In the genomic region with DNA sequence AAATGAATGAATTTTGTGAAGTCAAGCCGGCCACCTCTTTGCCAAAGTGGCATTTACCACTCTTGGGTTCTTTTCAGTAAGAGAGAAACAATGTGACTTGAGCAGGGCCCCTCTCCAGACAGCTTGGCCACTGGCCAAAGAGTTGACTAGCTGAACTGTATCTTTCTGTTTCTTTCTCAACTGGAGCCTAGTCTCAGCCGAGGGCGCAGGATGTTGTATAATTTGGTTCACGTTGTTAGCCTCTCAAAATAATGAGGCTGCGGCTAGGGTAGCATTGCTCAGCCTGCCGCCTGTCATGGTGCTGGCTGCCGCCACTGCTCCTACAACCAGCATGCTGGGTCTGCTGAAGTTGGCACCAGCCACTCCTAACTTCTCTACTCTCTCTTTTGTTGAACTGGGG, we compare ENCODE assay signal across 8 mouse cellular contexts.
DNase-seq lines count a peak whose midpoint lies in the region; ATAC-seq lines count a peak whose summit lies in the region.

No protein-coding gene starts in this region.

- peak; percentile 28 for DNase-seq in adrenal gland, postnatal 14 days
- DNase-seq in adrenal gland, postnatal 25 days = no peak
- no peak for DNase-seq in midbrain, embryonic 11.5 days (ENCODE audit: low spot score, missing footprints)
- DNase-seq in hindbrain, embryonic 14.5 days (ENCODE audit: low spot score) = peak; percentile 75
- DNase-seq in gastrocnemius, postnatal 36 days = no peak
- DNase-seq in kidney, postnatal 25 days = no peak

- no peak overlapping the region for H3K4me2 ChIP-seq in midbrain, embryonic 12.5 days (replicated peaks)
- no peak overlapping the region for H3K4me2 ChIP-seq in midbrain, embryonic 11.5 days
- no peak overlapping the region for H3K4me2 ChIP-seq in hindbrain, embryonic 14.5 days (replicated peaks)
- no peak overlapping the region for H3K4me2 ChIP-seq in midbrain, embryonic 16.5 days (ENCODE audit: low read length)

- H3K4me1 ChIP-seq in midbrain, embryonic 12.5 days = peaks cover 40% of the 10 kb centered on the region
- H3K4me1 ChIP-seq in midbrain, embryonic 11.5 days (ENCODE audit: control insufficient read depth, insufficient read depth, low read length) = peaks cover 7% of the 10 kb centered on the region
- peaks cover 42% of the 10 kb centered on the region for H3K4me1 ChIP-seq in hindbrain, embryonic 14.5 days (replicated peaks; ENCODE audit: control insufficient read depth, insufficient read depth, low read length)
- peaks cover 28% of the 10 kb centered on the region for H3K4me1 ChIP-seq in midbrain, embryonic 16.5 days (ENCODE audit: control insufficient read depth, insufficient read depth, low read length)

- peaks cover 22% of the 10 kb centered on the region for H3K36me3 ChIP-seq in midbrain, embryonic 12.5 days
- peaks cover 14% of the 10 kb centered on the region; the same call in 1 of the 2 replicates for H3K36me3 ChIP-seq in midbrain, embryonic 11.5 days (ENCODE audit: control insufficient read depth, insufficient read depth, low read length)
- H3K36me3 ChIP-seq in hindbrain, embryonic 14.5 days (replicated peaks; ENCODE audit: control insufficient read depth, insufficient read depth) = peaks cover 23% of the 10 kb centered on the region
- H3K36me3 ChIP-seq in midbrain, embryonic 16.5 days (ENCODE audit: control insufficient read depth, insufficient read depth, low read length) = peaks cover 15% of the 10 kb centered on the region; the same call in 1 of the 2 replicates

- H3K27ac ChIP-seq in midbrain, embryonic 12.5 days (replicated peaks) = no peak overlapping the region; the same call in 1 of the 2 replicates
- H3K27ac ChIP-seq in midbrain, embryonic 11.5 days (ENCODE audit: low read depth, low read length) = no peak overlapping the region
- H3K27ac ChIP-seq in hindbrain, embryonic 14.5 days = no peak overlapping the region
- H3K27ac ChIP-seq in midbrain, embryonic 16.5 days (ENCODE audit: low read length) = no peak overlapping the region

- intact Hi-C loops in gastrocnemius, postnatal 36 days (cut with DNase I) = no loop called here

- H3K9me3 ChIP-seq in midbrain, embryonic 12.5 days = no peaks in the 10 kb centered on the region
- no peaks in the 10 kb centered on the region for H3K9me3 ChIP-seq in midbrain, embryonic 11.5 days (ENCODE audit: control insufficient read depth, low read length)
- no peaks in the 10 kb centered on the region for H3K9me3 ChIP-seq in hindbrain, embryonic 14.5 days (ENCODE audit: control insufficient read depth, low read length)
- H3K9me3 ChIP-seq in midbrain, embryonic 16.5 days (replicated peaks; ENCODE audit: control insufficient read depth, low read length, poor library complexity, severe bottlenecking) = no peaks in the 10 kb centered on the region

- H3K27me3 ChIP-seq in midbrain, embryonic 12.5 days = no peaks in the 10 kb centered on the region
- no peaks in the 10 kb centered on the region for H3K27me3 ChIP-seq in midbrain, embryonic 11.5 days (ENCODE audit: control insufficient read depth, insufficient read depth, low read length)
- no peaks in the 10 kb centered on the region for H3K27me3 ChIP-seq in hindbrain, embryonic 14.5 days (ENCODE audit: control insufficient read depth, insufficient read depth, low read length)
- no peaks in the 10 kb centered on the region for H3K27me3 ChIP-seq in midbrain, embryonic 16.5 days (ENCODE audit: control insufficient read depth, insufficient read depth, low read depth, low read length)

- H3K9ac ChIP-seq in midbrain, embryonic 12.5 days (replicated peaks) = no peak overlapping the region
- no peak overlapping the region for H3K9ac ChIP-seq in midbrain, embryonic 11.5 days (ENCODE audit: low read length)
- H3K9ac ChIP-seq in hindbrain, embryonic 14.5 days = no peak overlapping the region
- no peak overlapping the region for H3K9ac ChIP-seq in midbrain, embryonic 16.5 days (ENCODE audit: low read depth, low read length)

- peak; percentile 59 for ATAC-seq in midbrain, embryonic 12.5 days (ENCODE audit: low FRiP score, low read depth)
- no peak for ATAC-seq in midbrain, embryonic 11.5 days (ENCODE audit: low FRiP score)
- ATAC-seq in hindbrain, embryonic 14.5 days (ENCODE audit: low FRiP score) = peak; percentile 79
- ATAC-seq in midbrain, embryonic 16.5 days = peak; percentile 79

- WGBS in midbrain, embryonic 12.5 days = 70% methylated on average over 7 of the region's 7 CpGs
- WGBS in midbrain, embryonic 11.5 days = 83% methylated on average over 7 of the region's 7 CpGs
- 37% methylated on average over 7 of the region's 7 CpGs for WGBS in hindbrain, embryonic 14.5 days
- WGBS in midbrain, embryonic 16.5 days = 39% methylated on average over 7 of the region's 7 CpGs

- no peak overlapping the region for H3K4me3 ChIP-seq in midbrain, embryonic 12.5 days
- no peak overlapping the region for H3K4me3 ChIP-seq in midbrain, embryonic 11.5 days (ENCODE audit: low read depth, low read length)
- H3K4me3 ChIP-seq in hindbrain, embryonic 14.5 days (replicated peaks; ENCODE audit: low read length) = no peak overlapping the region
- H3K4me3 ChIP-seq in midbrain, embryonic 16.5 days (ENCODE audit: low read depth, low read length) = no peak overlapping the region

Comparison
In these comparisons a context has a peak if more than half of its experiments do, and no peak if none do; other contexts are left out.
1. DNase-seq: peak in adrenal gland, postnatal 14 days (single experiment) and hindbrain, embryonic 14.5 days (single experiment); none in adrenal gland, postnatal 25 days (single experiment), midbrain, embryonic 11.5 days (single experiment), gastrocnemius, postnatal 36 days (0 of 2) and kidney, postnatal 25 days (0 of 2).